Comparison of ENCODE assay signal across 10 mouse cellular contexts in genomic region chr15:12680750-12681149, GRCm38 (mm10). TPM values are rescaled to one million over a fixed set of nuclear protein-coding genes. Genes with fewer than 3 reads are reported as not detected.
DNase-seq lines count a peak whose midpoint lies in the region; ATAC-seq lines count a peak whose summit lies in the region.
"Had no signal": no experiment of that assay in that cellular context is flagged by ENCODE, and none has a peak within 500 bp of the region (broad histone marks: within the 10 kb centered on the region; RNA-seq: fewer than 3 reads in every experiment).

No protein-coding gene starts in this region.

- no peaks in the 10 kb centered on the region; the same call in 1 of the 2 replicates for H3K9me3 ChIP-seq in kidney, embryonic 14.5 days (ENCODE audit: control insufficient read depth, low read length)
- H3K9me3 ChIP-seq in forebrain, embryonic 15.5 days = no peaks in the 10 kb centered on the region
- H3K9me3 ChIP-seq: midbrain, embryonic 12.5 days had no signal

- H3K4me3 ChIP-seq in kidney, embryonic 14.5 days (ENCODE audit: low read length) = no peak overlapping the region
- no peak overlapping the region for H3K4me3 ChIP-seq in forebrain, embryonic 15.5 days
- H3K4me3 ChIP-seq: midbrain, embryonic 12.5 days had no signal

- no peaks in the 10 kb centered on the region for H3K27me3 ChIP-seq in kidney, embryonic 14.5 days (ENCODE audit: control insufficient read depth, insufficient read depth, low read length)
- H3K27me3 ChIP-seq in forebrain, embryonic 15.5 days = no peaks in the 10 kb centered on the region
- H3K27me3 ChIP-seq: midbrain, embryonic 12.5 days had no signal

- 45% methylated on average over 7 of the region's 7 CpGs for WGBS in kidney, embryonic 14.5 days
- WGBS in forebrain, embryonic 15.5 days = 74% methylated on average over 7 of the region's 7 CpGs

- no peak overlapping the region for H3K4me2 ChIP-seq in kidney, embryonic 14.5 days (replicated peaks; ENCODE audit: low read depth, low read length)
- no peak overlapping the region for H3K4me2 ChIP-seq in forebrain, embryonic 15.5 days (replicated peaks)
- H3K4me2 ChIP-seq: midbrain, embryonic 12.5 days had no signal

- DNase-seq in kidney, adult 18-20 months = no peak
- peak; percentile 36 for DNase-seq in gastrocnemius, postnatal 25 days
- peak; percentile 12 to 35 for DNase-seq in layer of hippocampus, postnatal 25 days (ENCODE audit: extremely low spot score in 1 of 2, low spot score in 1 of 2)
- DNase-seq in skeletal muscle tissue, adult 2 months (ENCODE audit: low read depth, low spot score) = peak; percentile 19
- DNase-seq in T-cell, adult 2 months (ENCODE audit: low spot score) = no peak
- DNase-seq in adrenal gland, adult (ENCODE audit: inconsistent age in 2 of 2, low spot score in 1 of 2) = no peak

- H3K9ac ChIP-seq in kidney, embryonic 14.5 days (ENCODE audit: low read depth, low read length) = no peak overlapping the region
- H3K9ac ChIP-seq in forebrain, embryonic 15.5 days (replicated peaks) = no peak overlapping the region
- H3K9ac ChIP-seq: midbrain, embryonic 12.5 days had no signal

- H3K27ac ChIP-seq in kidney, embryonic 14.5 days (ENCODE audit: low read depth, low read length) = peak overlapping the region; percentile 73; the same call in 1 of the 2 replicates
- no peak overlapping the region; the same call in 1 of the 2 replicates for H3K27ac ChIP-seq in forebrain, embryonic 15.5 days (replicated peaks)
- H3K27ac ChIP-seq: midbrain, embryonic 12.5 days had no signal

- H3K36me3 ChIP-seq in kidney, embryonic 14.5 days (ENCODE audit: control insufficient read depth, insufficient read depth, low read length) = no peaks in the 10 kb centered on the region
- no peaks in the 10 kb centered on the region for H3K36me3 ChIP-seq in forebrain, embryonic 15.5 days
- H3K36me3 ChIP-seq: midbrain, embryonic 12.5 days had no signal

- H3K4me1 ChIP-seq in kidney, embryonic 14.5 days (ENCODE audit: control insufficient read depth, insufficient read depth, low read length) = no peaks in the 10 kb centered on the region
- peaks cover 3% of the 10 kb centered on the region; the same call in 1 of the 2 replicates for H3K4me1 ChIP-seq in forebrain, embryonic 15.5 days
- H3K4me1 ChIP-seq: midbrain, embryonic 12.5 days had no signal

- no peak for ATAC-seq in kidney, embryonic 14.5 days (ENCODE audit: low FRiP score, low TSS enrichment)
- no peak for ATAC-seq in forebrain, embryonic 15.5 days (replicated peaks)
- ATAC-seq: forebrain, embryonic 16.5 days had no signal

RNA-seq across cellular contexts. Expression of gene Pdzd2, which starts 59.0 kb away (rescaled TPM):
- polyA plus RNA-seq in kidney, embryonic 14.5 days (2014; fragmentation: Nextera tagmentation; extraction: Ambion mirVana) = 36.5 and 43.7 TPM in 2 replicates
- total RNA-seq in gastrocnemius, postnatal 25 days (2021) = 10 to 100 TPM; 18.9 to 19.3 TPM
- total RNA-seq in layer of hippocampus, postnatal 25 days (2021) = 10 to 100 TPM; 49.4 to 56.4 TPM
- polyA plus RNA-seq in forebrain, embryonic 15.5 days (2015; fragmentation: Nextera tagmentation; extraction: Ambion mirVana) = 9.2 and 10.3 TPM in 2 replicates

Comparison
In these comparisons a context has a peak if more than half of its experiments do, and no peak if none do; other contexts are left out.
1. DNase-seq: peak in gastrocnemius, postnatal 25 days (single experiment), layer of hippocampus, postnatal 25 days (2 of 2) and skeletal muscle tissue, adult 2 months (single experiment); none in kidney, adult 18-20 months (single experiment), T-cell, adult 2 months (single experiment) and adrenal gland, adult (0 of 2).